Mouse (Mus musculus) forebrain, postnatal 0 days (tissue): Measurements from ENCODE around the gene Slc25a51. TPM values are rescaled to one million over a fixed set of nuclear protein-coding genes. Genes with fewer than 3 reads are reported as not detected.

ENCODE experiments used
- ATAC-seq: fragments of 200-750 bp; cut with Nextera tagmentation; 2 replicates; pipeline ENCODE4 v1.8.0; 2017; ENCODE audit warnings: mild to moderate bottlenecking, moderate library complexity
- DNase-seq: peaks from one replicate; pipeline ENCODE4 v3.0.0-alpha.2; 2015
- H3K27ac ChIP-seq: fragments of 300-500 bp; sonication (generic); 2 replicates; pipeline ENCODE4 v1.5.1; 2014; ENCODE audit warnings: low read depth, mild to moderate bottlenecking, antibody characterized with exemption, low read length, moderate library complexity, mixed read lengths
- H3K27me3 ChIP-seq: fragments of 300-500 bp; sonication (generic); 2 replicates; pipeline ENCODE4 v1.6.1; 2014; ENCODE audit warnings: mild to moderate bottlenecking, low read length, mixed read lengths; ENCODE audit not compliant: insufficient read depth
- H3K36me3 ChIP-seq: fragments of 300-500 bp; sonication (generic); 2 replicates; pipeline ENCODE4 v1.6.1; 2014; ENCODE audit warnings: mild to moderate bottlenecking, moderate library complexity; ENCODE audit not compliant: insufficient read depth
- H3K4me1 ChIP-seq: fragments of 300-500 bp; sonication (generic); 2 replicates; pipeline ENCODE4 v1.6.1; 2014; ENCODE audit warnings: antibody characterized with exemption; ENCODE audit not compliant: insufficient read depth
- H3K4me2 ChIP-seq: fragments of 300-500 bp; sonication (generic); 2 replicates; pipeline ENCODE4 v1.6.1; 2014; ENCODE audit warnings: low read depth, mild to moderate bottlenecking, moderate library complexity
- H3K4me3 ChIP-seq: fragments of 300-500 bp; sonication (generic); 2 replicates; pipeline ENCODE4 v1.5.1; 2014; ENCODE audit warnings: low read depth, low read length, mixed read lengths
- H3K9ac ChIP-seq: fragments of 300-500 bp; sonication (generic); 2 replicates; pipeline ENCODE4 v1.6.1; 2014; ENCODE audit warnings: mild to moderate bottlenecking
- H3K9me3 ChIP-seq: fragments of 300-500 bp; sonication (generic); 2 replicates; pipeline ENCODE4 v1.6.1; 2016; ENCODE audit warnings: low read length
- CTCF ChIP-seq: sonication (generic); IDR thresholded peaks from 2 replicates; pipeline ENCODE4 v1.5.1; 2016; ENCODE audit warnings: antibody characterized with exemption, control low read depth, low read depth
- WGBS: fragments of 180-500 bp; shearing (Covaris S2); extraction: QIAGEN DNeasy Blood & Tissue Kit; methylation state at CpG from one replicate; pipeline ENCODE4 v1.1.7; 2014; 5-methylcytosine and 5-hydroxymethylcytosine counted together
- microRNA-seq, 2 experiments: library from miRNA; unstranded; fragments of <30 nt; microRNA quantifications; one replicate each; pipeline ENCODE4; 2016
- polyA plus RNA-seq: library from polyadenylated mRNA; unstranded; fragments of >200 nt; fragmentation: Nextera tagmentation; extraction: Ambion mirVana; gene quantifications from 2 replicates; pipeline ENCODE4 v1.2.1, GENCODE M21; 2015
- total RNA-seq: library from RNA; depleted of rRNA; stranded (reverse); fragments of >200 nt; gene quantifications from 2 replicates; pipeline ENCODE4 v1.2.3, GENCODE M21; 2014; rRNA removed

Gene Slc25a51
- total and polyA plus RNA-seq, 2 experiments from 2014 or later, result 83.9 to 128 TPM

GRCm38 (mm10) chr4:45356653-45357052, 51.9 kb downstream of the Slc25a51 start:
- Histone ChIP-seq H3K4me1 (no peaks in the 10 kb centered on the region), H3K27me3 (no peaks in the 10 kb centered on the region), H3K36me3 (0 out of 2 replicates have a peak, but pooled peaks cover 9% of the 10 kb centered on the region), H3K4me3 (no peak overlapping the region), H3K9ac (no peak overlapping the region), H3K27ac (no peak overlapping the region), H3K4me2 (no peak overlapping the region), H3K9me3 (no peaks in the 10 kb centered on the region)
- no peak for ATAC-seq
- WGBS, result 92% methylated on average over 3 of the region's 3 CpGs
- DNase-seq, result no peak
- TF ChIP-seq CTCF, result no peak

Small RNA genes within 50 kb of the gene (microRNA-seq; reads per million reads assigned to microRNA genes)
- gene Gm25692, result 0 reads per million in 2 experiments

Other genes with a start within 250 kb of the Slc25a51 start
- gene Frmpd1, start 223.9 kb downstream of the Slc25a51 start, total RNA-seq, result 4.8 and 5.3 TPM in 2 replicates
- 1.6 and 2.7 TPM in 2 replicates for gene Frmpd1, start 223.9 kb downstream of the Slc25a51 start, polyA plus RNA-seq
- gene Trmt10b, start 111.6 kb downstream of the Slc25a51 start, total RNA-seq, result 16.6 and 18.3 TPM in 2 replicates
- 16.9 and 23.8 TPM in 2 replicates for gene Trmt10b, start 111.6 kb downstream of the Slc25a51 start, polyA plus RNA-seq
- 17.0 and 22.6 TPM in 2 replicates for gene Dcaf10, start 66.7 kb downstream of the Slc25a51 start, total RNA-seq
- gene Dcaf10, start 66.7 kb downstream of the Slc25a51 start, polyA plus RNA-seq, result 7.5 and 9.6 TPM in 2 replicates
- gene Exosc3, start 66.0 kb downstream of the Slc25a51 start, total RNA-seq, result 27.0 and 28.1 TPM in 2 replicates
- gene Exosc3, start 66.0 kb downstream of the Slc25a51 start, polyA plus RNA-seq, result 25.5 and 26.8 TPM in 2 replicates
- gene Shb, start 123.7 kb upstream of the Slc25a51 start, total RNA-seq, result 26.7 and 32.6 TPM in 2 replicates
- 8.5 and 8.6 TPM in 2 replicates for gene Shb, start 123.7 kb upstream of the Slc25a51 start, polyA plus RNA-seq